Mouse (Mus musculus): Measurements from ENCODE around the gene Nln. TPM values are rescaled to one million over a fixed set of nuclear protein-coding genes. Genes with fewer than 3 reads are reported as not detected.

Gene Nln
- total and polyA plus RNA-seq, 3 experiments: 38.5 to 76.5 (median 51.2) TPM

- Histone ChIP-seq H3K4me3 (replicated peaks in 1 of 3; ENCODE audit: low read depth in 2 of 3, low read length in 2 of 3, poor library complexity in 1 of 3) (no peak overlapping the region), H3K36me3 (replicated peaks in 1 of 2; ENCODE audit: control insufficient read depth in 1 of 2, insufficient read depth in 1 of 2, low read length in 1 of 2) (peaks cover 28 to 72% of the 10 kb centered on the region in 2 experiments), H3K27ac (ENCODE audit: insufficient read depth, low read depth) (no peak overlapping the region), H3K4me1 (ENCODE audit: control insufficient read depth in 1 of 2, insufficient read depth in 2 of 2) (peaks cover 12 to 67% of the 10 kb centered on the region in 2 experiments), H3K27me3 (replicated peaks) (no peaks in the 10 kb centered on the region), H3K9ac (ENCODE audit: insufficient read depth, low read depth) (no peak overlapping the region), H3K4me2 (ENCODE audit: insufficient read depth, low read depth, poor library complexity, severe bottlenecking) (no peak overlapping the region), H3K79me2 (replicated peaks; ENCODE audit: control insufficient read depth, extremely low read depth, insufficient read depth, poor library complexity, severe bottlenecking) (no peaks in the 10 kb centered on the region), H3K9me3 (replicated peaks; ENCODE audit: low read length) (no peaks in the 10 kb centered on the region)
- TF ChIP-seq TCF12 (IDR thresholded peaks at IDR 0.05; ENCODE audit: low read depth, low read length): no peak
- no peak for TF ChIP-seq ZC3H11A (IDR thresholded peaks at IDR 0.05; ENCODE audit: low read depth, low read length)
- TF ChIP-seq ELF1 (IDR thresholded peaks at IDR 0.05; ENCODE audit: low read depth, low read length): no peak
- no peak for TF ChIP-seq MAFK (IDR thresholded peaks at IDR 0.05; ENCODE audit: insufficient replicate concordance, low read length)
- no peak for TF ChIP-seq ETS1 (conservative IDR thresholded peaks at IDR 0.05; ENCODE audit: low read depth, low read length)
- no peak for TF ChIP-seq POLR2AphosphoS2 (IDR thresholded peaks at IDR 0.05; ENCODE audit: low read depth, low read length)
- no peak for TF ChIP-seq MEF2A (IDR thresholded peaks at IDR 0.05; ENCODE audit: borderline replicate concordance, low read depth, low read length)
- TF ChIP-seq NRF1 (IDR thresholded peaks at IDR 0.05; ENCODE audit: low read depth, low read length): no peak
- no peak for TF ChIP-seq UBTF (IDR thresholded peaks at IDR 0.05; ENCODE audit: low read depth, low read length)
- TF ChIP-seq RAD21 (IDR thresholded peaks at IDR 0.05; ENCODE audit: low read depth, low read length): no peak
- TF ChIP-seq BHLHE40 (IDR thresholded peaks at IDR 0.05; ENCODE audit: low read depth, low read length): no peak
- TF ChIP-seq SIN3A (IDR thresholded peaks at IDR 0.05; ENCODE audit: low read length): no peak
- no peak for TF ChIP-seq MAX (IDR thresholded peaks at IDR 0.05; ENCODE audit: low read length)
- TF ChIP-seq IRF4 (IDR thresholded peaks at IDR 0.05; ENCODE audit: low read depth, low read length): no peak
- TF ChIP-seq TBP (conservative IDR thresholded peaks at IDR 0.05; ENCODE audit: low read depth, low read length): no peak
- TF ChIP-seq JUN (IDR thresholded peaks at IDR 0.05; ENCODE audit: insufficient read depth, low read depth, low read length): no peak
- no peak for TF ChIP-seq CHD1 (IDR thresholded peaks at IDR 0.05; ENCODE audit: low read depth, low read length)
- no peak for TF ChIP-seq KAT2A (IDR thresholded peaks at IDR 0.05; ENCODE audit: insufficient replicate concordance, low read length)
- TF ChIP-seq E2F4 (IDR thresholded peaks at IDR 0.05; ENCODE audit: insufficient replicate concordance, low read depth, low read length): no peak
- TF ChIP-seq HCFC1 (IDR thresholded peaks at IDR 0.05; ENCODE audit: low read depth, low read length): no peak
- in situ Hi-C loops (cut with MboI; ENCODE audit: low pct_ligation_motif_present, low pct_unique_long_range_greater_than_20kb, low sequenced_read_pairs) (no loop called here), dilution Hi-C loops (cut with MboI; ENCODE audit: extremely low pct_ligation_motif_present, extremely low pct_unique_long_range_greater_than_20kb, low sequenced_read_pairs) (no loop called here)
- no peak for DNase-seq (ENCODE audit: extremely low read depth)
Measured at GRCm38 (mm10) chr13:104037531-104038290, 71.7 kb downstream of the Nln start.

Data from CH12.LX (cell line).